In the genomic region with DNA sequence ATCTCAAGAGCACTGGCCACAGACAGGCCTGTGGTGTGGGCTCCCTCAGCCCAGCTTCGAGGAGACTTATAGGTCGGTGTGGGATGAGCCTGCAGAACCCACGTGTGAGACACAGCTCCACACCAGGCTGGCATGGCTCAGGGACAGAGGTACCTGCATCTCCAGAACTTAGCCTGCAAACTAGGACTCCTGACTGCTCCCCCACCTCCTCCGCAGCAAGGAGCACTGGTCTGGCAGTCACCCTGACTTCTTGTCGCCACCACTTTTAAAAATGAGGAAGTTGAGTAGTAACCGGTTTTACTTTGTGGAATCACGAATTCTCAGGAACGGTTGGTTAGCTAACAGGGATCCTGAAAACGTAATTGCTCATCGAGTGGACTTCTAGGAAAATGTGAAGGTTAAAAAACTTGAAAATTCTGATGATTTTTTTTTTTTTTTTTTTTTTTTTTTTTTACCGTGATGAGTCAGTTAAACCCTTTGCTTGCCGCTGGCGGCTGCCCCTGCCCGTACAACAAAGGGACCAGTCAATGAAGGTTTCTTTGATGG, we compare ENCODE assay signal across 9 mouse cellular contexts. TPM values are rescaled to one million over a fixed set of nuclear protein-coding genes. Genes with fewer than 3 reads are reported as not detected.
A peak's percentile ranks its signal among the peaks of the same experiment; 100 is the strongest.
DNase-seq lines count a peak whose midpoint lies in the region; ATAC-seq and TF ChIP-seq lines count a peak whose summit lies in the region.
"Had no signal": no experiment of that assay in that cellular context is flagged by ENCODE, and none has a peak within 500 bp of the region (broad histone marks: within the 10 kb centered on the region; RNA-seq: fewer than 3 reads in every experiment).

No protein-coding gene starts in this region.

- TF ChIP-seq POLR2A in testis, adult 2 months (IDR thresholded peaks at IDR 0.05; ENCODE audit: control insufficient read depth, low read depth, low read length), result no peak

- peak overlapping the region; percentile 32; the same call in 1 of the 2 replicates for H3K4me2 ChIP-seq in limb, embryonic 13.5 days (replicated peaks)

- peak overlapping the region; percentile 36 for H3K4me3 ChIP-seq in testis, adult 2 months (ENCODE audit: control insufficient read depth, low read depth, low read length)
- no peak overlapping the region for H3K4me3 ChIP-seq in limb, embryonic 13.5 days

- H3K4me1 ChIP-seq in testis, adult 2 months (ENCODE audit: control insufficient read depth, insufficient read depth, low read length), result peaks cover 3% of the 10 kb centered on the region
- peaks cover 18% of the 10 kb centered on the region for H3K4me1 ChIP-seq in limb, embryonic 13.5 days

- peak; percentile 89 for DNase-seq in heart, adult 11 months
- no peak for DNase-seq in heart, adult 8-10 months (ENCODE audit: low spot score)
- DNase-seq in testis, postnatal 14 days (ENCODE audit: low spot score), result no peak
- DNase-seq in testis, postnatal 10 days (ENCODE audit: low spot score), result no peak
- no peak for DNase-seq in kidney, postnatal 10 days

- H3K27ac ChIP-seq in testis, adult 2 months (ENCODE audit: control insufficient read depth, insufficient read depth, low read depth, low read length), result no peak overlapping the region
- no peak overlapping the region for H3K27ac ChIP-seq in limb, embryonic 13.5 days

- TF ChIP-seq CTCF in testis, adult 2 months (IDR thresholded peaks at IDR 0.05; ENCODE audit: control insufficient read depth, insufficient read depth, insufficient replicate concordance, low read depth, low read length), result no peak

- no peaks in the 10 kb centered on the region for H3K27me3 ChIP-seq in testis, adult 2 months (ENCODE audit: control insufficient read depth, insufficient read depth, low read length)
- peaks cover 18% of the 10 kb centered on the region for H3K27me3 ChIP-seq in limb, embryonic 13.5 days

- ATAC-seq in limb, embryonic 13.5 days (ENCODE audit: low FRiP score, low read depth), result no peak
- ATAC-seq in erythroblast, adult 5-6 weeks (replicated peaks; ENCODE audit: low FRiP score, poor library complexity, severe bottlenecking), result no peak
- ATAC-seq: forebrain, embryonic 16.5 days had no signal

- WGBS in limb, embryonic 13.5 days, result 15% methylated on average over 14 of the region's 14 CpGs

- H3K9me3 ChIP-seq in limb, embryonic 13.5 days, result 0 out of 2 replicates have a peak, but pooled peaks cover 2% of the 10 kb centered on the region

- H3K36me3 ChIP-seq in testis, adult 2 months (ENCODE audit: control insufficient read depth, insufficient read depth, low read length), result no peaks in the 10 kb centered on the region
- H3K36me3 ChIP-seq in limb, embryonic 13.5 days, result no peaks in the 10 kb centered on the region

- H3K9ac ChIP-seq in limb, embryonic 13.5 days, result no peak overlapping the region

RNA-seq across cellular contexts. Expression of a gene that starts 10.8 kb away (rescaled TPM):
- total RNA-seq in heart, adult 8-10 months (2022), result 1 to 10 TPM; 1.3 to 2.4 (median 1.7) TPM
- polyA plus RNA-seq in testis, adult 2 months (2012; rRNA removed), result 0.04 and 0.12 TPM in 2 replicates
- polyA plus RNA-seq in limb, embryonic 13.5 days (2015; fragmentation: Nextera tagmentation; extraction: Ambion mirVana), result 3.2 and 4.3 TPM in 2 replicates
- total RNA-seq in erythroblast, adult 5-6 weeks (2015; ENCODE audit: low replicate concordance), result 0.42 and 0.77 TPM in 2 replicates
- total RNA-seq in erythroblast, adult 5-6 weeks (2017; ENCODE audit: low replicate concordance), result 0.84 and 2.6 TPM in 2 replicates
